Mouse (Mus musculus) MEL (cell line): ENCODE measurements around the gene Ubap1l.

ENCODE experiments used
- CTCF ChIP-seq, 3 experiments: IDR thresholded peaks in 2 of 3; conservative IDR thresholded peaks in 1 of 3; 2 replicates each; pipeline ENCODE4 v1.5.1; 2011 to 2012; ENCODE audit warnings: low read length in 3 of 3, low read depth in 2 of 3, mild to moderate bottlenecking in 2 of 3, improper control_type of control experiment in 1 of 3, inconsistent platforms in 1 of 3, mixed read lengths in 1 of 3, moderate library complexity in 1 of 3; ENCODE audit not compliant: control insufficient read depth in 1 of 3, insufficient read depth in 1 of 3, poor library complexity in 1 of 3, severe bottlenecking in 1 of 3
- SIN3A ChIP-seq: IDR thresholded peaks from 2 replicates; pipeline ENCODE4 v1.6.1; 2012; ENCODE audit warnings: low read length, improper control_type of control experiment, inconsistent platforms
- TAL1 ChIP-seq: IDR thresholded peaks from 2 replicates; pipeline ENCODE4 v1.6.1; 2012; ENCODE audit warnings: mild to moderate bottlenecking, inconsistent platforms, low read length, moderate library complexity, mixed read lengths

DNA sequence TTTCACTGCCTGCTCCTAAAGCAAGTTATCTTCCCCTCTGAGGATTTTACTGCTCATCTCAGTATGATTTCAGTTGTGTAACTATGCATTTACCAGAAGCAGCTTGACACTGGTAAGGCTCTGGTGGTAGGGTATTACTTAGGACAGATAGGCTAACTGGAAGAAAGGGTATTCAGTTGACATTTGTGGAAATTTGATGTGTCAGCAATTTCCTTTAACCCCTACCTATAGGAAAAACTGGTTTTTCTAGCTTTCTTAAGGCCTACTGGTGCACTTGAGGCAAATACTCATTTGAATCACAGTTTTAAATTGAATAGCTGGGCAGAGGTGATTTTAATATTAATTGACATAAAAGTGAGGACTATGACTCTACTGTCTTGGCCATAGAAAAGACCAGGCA, 34.9 kb upstream of the Ubap1l start:
- no peak for TF ChIP-seq TAL1
- no peak for TF ChIP-seq SIN3A
- TF ChIP-seq CTCF (IDR thresholded peaks at IDR 0.05 in 2 of 3, conservative IDR thresholded peaks at IDR 0.05 in 1 of 3; ENCODE audit: control insufficient read depth in 1 of 3, insufficient read depth in 1 of 3, low read depth in 2 of 3, low read length in 3 of 3, poor library complexity in 1 of 3, severe bottlenecking in 1 of 3), result no peak
